Mouse (Mus musculus): ENCODE results near the gene Foxj1. TPM values are rescaled to one million over a fixed set of nuclear protein-coding genes. Genes with fewer than 3 reads are reported as not detected.
A peak's percentile ranks its signal among the peaks of the same experiment; 100 is the strongest.

The Foxj1 gene
- total RNA-seq, 2 experiments from 2014 or later: not detected

- DNase-seq: no peak
- intact Hi-C loops (cut with DNase I): no loop called here
Observed at GRCm38 (mm10) chr11:116342069-116342791, 7.0 kb upstream of the Foxj1 start.

GRCm38 (mm10) chr11:116337531-116337930, 2.3 kb upstream of the Foxj1 start:
- intact Hi-C loops (cut with DNase I): no loop called here
- DNase-seq: no peak

- intact Hi-C loops (cut with DNase I): no loop called here
- no peak for DNase-seq
Observed at GRCm38 (mm10) chr11:116337000-116337399, 1.8 kb upstream of the Foxj1 start.

- no peak for DNase-seq
- intact Hi-C loops (cut with DNase I): no loop called here
Observed at GRCm38 (mm10) chr11:116336393-116336792, 1.2 kb upstream of the Foxj1 start.

- intact Hi-C loops (cut with DNase I): no loop called here
- DNase-seq: no peak
Observed at GRCm38 (mm10) chr11:116334417-116334782, 799 bp downstream of the Foxj1 start.

- DNase-seq: no peak
- intact Hi-C loops (cut with DNase I): no loop called here
Observed at GRCm38 (mm10) chr11:116333526-116334416, 1.4 kb downstream of the Foxj1 start.

GRCm38 (mm10) chr11:116332983-116333270, 2.3 kb downstream of the Foxj1 start:
- no peak for DNase-seq
- intact Hi-C loops (cut with DNase I): no loop called here

GRCm38 (mm10) chr11:116332232-116332982, 2.8 kb downstream of the Foxj1 start:
- intact Hi-C loops (cut with DNase I): no loop called here

GRCm38 (mm10) chr11:116330211-116330518, 5.0 kb downstream of the Foxj1 start:
- no peak for DNase-seq
- intact Hi-C loops (cut with DNase I): no loop called here

More at GRCm38 (mm10) chr11:116332232-116332982, 2.8 kb downstream of the Foxj1 start:
- DNase-seq: no peak

- intact Hi-C loops (cut with DNase I): no loop called here
- DNase-seq: peak in 1 of 2 experiments; percentile 20
Observed at GRCm38 (mm10) chr11:116329314-116330210, 5.6 kb downstream of the Foxj1 start.

GRCm38 (mm10) chr11:116326963-116327603, 8.1 kb downstream of the Foxj1 start:
- intact Hi-C loops (cut with DNase I): no loop called here
- DNase-seq: no peak

GRCm38 (mm10) chr11:116318719-116319659, 16.2 kb downstream of the Foxj1 start:
- peak; percentile 85 to 92 for DNase-seq

GRCm38 (mm10) chr11:116312359-116312758, 22.8 kb downstream of the Foxj1 start:
- intact Hi-C loops (cut with DNase I): no loop called here
- peak; percentile 27 to 31 for DNase-seq

More at GRCm38 (mm10) chr11:116318719-116319659, 16.2 kb downstream of the Foxj1 start:
- intact Hi-C loops (cut with DNase I): loop anchor here (1.0 kb wide), 3 partner anchors 49 to 145 kb away; no protein-coding TSS in a partner anchor

GRCm38 (mm10) chr11:116311169-116311568, 24.0 kb downstream of the Foxj1 start:
- DNase-seq: peak in 1 of 2 experiments; percentile 46
- intact Hi-C loops (cut with DNase I): no loop called here

GRCm38 (mm10) chr11:116309601-116310000, 25.6 kb downstream of the Foxj1 start:
- intact Hi-C loops (cut with DNase I): no loop called here
- DNase-seq: no peak

GRCm38 (mm10) chr11:116307762-116308531, 27.3 kb downstream of the Foxj1 start:
- intact Hi-C loops (cut with DNase I): no loop called here
- DNase-seq: no peak

GRCm38 (mm10) chr11:116307019-116307725, 28.0 kb downstream of the Foxj1 start, which contains the start of gene Exoc7:
Gene Exoc7 (minus strand): TSS chr11:116307233.
- intact Hi-C loops (cut with DNase I): no loop called here
- DNase-seq: no peak

Measured in heart, postnatal 10 days (tissue).